Mouse (Mus musculus): ENCODE data around the gene Rapgef5.

DNA sequence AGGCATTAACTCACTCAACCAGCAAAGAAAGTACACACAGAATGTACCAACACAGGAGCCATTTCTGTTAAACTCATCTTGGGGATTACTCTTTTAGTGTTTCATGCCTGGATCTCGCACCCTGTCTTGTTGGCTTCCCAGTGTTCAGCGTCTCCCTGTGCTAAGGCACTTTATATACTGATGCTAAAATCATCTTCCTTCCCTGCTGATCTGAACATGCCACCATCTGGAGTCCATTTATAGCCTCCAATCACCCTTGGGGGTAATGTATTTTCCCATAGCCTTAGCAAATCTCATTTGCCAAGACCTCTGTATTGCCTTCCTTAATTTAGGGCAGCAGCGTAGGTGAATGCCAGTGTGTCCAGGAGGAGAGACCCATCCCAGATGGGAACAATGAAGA is 11.6 kb downstream of the Rapgef5 start:
- no peak for TF ChIP-seq CTCF (IDR thresholded peaks at IDR 0.05)
- TF ChIP-seq EP300 (IDR thresholded peaks at IDR 0.05), result no peak

All from lung, postnatal 0 days (tissue).